Mouse (Mus musculus) heart, embryonic 11.5 days (tissue): ENCODE data around the gene Atg7. TPM values are rescaled to one million over a fixed set of nuclear protein-coding genes. Genes with fewer than 3 reads are reported as not detected.
A peak's percentile ranks its signal among the peaks of the same experiment; 100 is the strongest.

Experiments used
- ATAC-seq: fragments of 200-750 bp; cut with Nextera tagmentation; replicated peaks from 2 replicates; pipeline ENCODE4 v1.8.0; 2017; ENCODE audit warnings: moderate library complexity; ENCODE audit not compliant: insufficient number of reproducible peaks, low FRiP score, low TSS enrichment
- H3K27ac ChIP-seq: fragments of 300-500 bp; sonication (generic); 2 replicates; pipeline ENCODE4 v1.5.1; 2014; ENCODE audit warnings: mild to moderate bottlenecking, low read depth, low read length
- H3K27me3 ChIP-seq: fragments of 300-500 bp; sonication (generic); 2 replicates; pipeline ENCODE4 v1.6.1; 2014; ENCODE audit warnings: mild to moderate bottlenecking, low read length, mixed read lengths; ENCODE audit not compliant: control insufficient read depth, insufficient read depth
- H3K36me3 ChIP-seq: fragments of 300-500 bp; sonication (generic); 2 replicates; pipeline ENCODE4 v1.6.1; 2014; ENCODE audit warnings: mild to moderate bottlenecking, low read length, moderate library complexity, mixed read lengths; ENCODE audit not compliant: control insufficient read depth, insufficient read depth
- H3K4me1 ChIP-seq: fragments of 300-500 bp; sonication (generic); 2 replicates; pipeline ENCODE4 v1.6.1; 2014; ENCODE audit warnings: low read length; ENCODE audit not compliant: control insufficient read depth, insufficient read depth
- H3K4me2 ChIP-seq: fragments of 300-500 bp; sonication (generic); 2 replicates; pipeline ENCODE4 v1.6.1; 2014; ENCODE audit warnings: mild to moderate bottlenecking, moderate library complexity
- H3K4me3 ChIP-seq: fragments of 300-500 bp; sonication (generic); 2 replicates; pipeline ENCODE4 v1.5.1; 2014; ENCODE audit warnings: low read depth, low read length
- H3K9ac ChIP-seq: fragments of 300-500 bp; sonication (generic); 2 replicates; pipeline ENCODE4 v1.6.1; 2014; ENCODE audit warnings: mild to moderate bottlenecking, low read depth, low read length, moderate library complexity
- H3K9me3 ChIP-seq: fragments of 300-500 bp; sonication (generic); replicated peaks from 2 replicates; pipeline ENCODE4 v1.6.1; 2016; ENCODE audit warnings: low read length; ENCODE audit not compliant: control insufficient read depth
- WGBS: fragments of 180-500 bp; shearing (Covaris S2); extraction: QIAGEN DNeasy Blood & Tissue Kit; methylation state at CpG from one replicate; pipeline ENCODE4 v1.1.7; 2014; ENCODE audit not compliant: insufficient replicate concordance; 5-methylcytosine and 5-hydroxymethylcytosine counted together
- polyA plus RNA-seq: library from polyadenylated mRNA; unstranded; fragments of >200 nt; fragmentation: Nextera tagmentation; extraction: Ambion mirVana; gene quantifications from 2 replicates; pipeline ENCODE4 v1.2.1, GENCODE M21; 2014

Atg7 gene
- polyA plus RNA-seq, 1 experiment from 2014 or later, result 16.9 TPM

DNA sequence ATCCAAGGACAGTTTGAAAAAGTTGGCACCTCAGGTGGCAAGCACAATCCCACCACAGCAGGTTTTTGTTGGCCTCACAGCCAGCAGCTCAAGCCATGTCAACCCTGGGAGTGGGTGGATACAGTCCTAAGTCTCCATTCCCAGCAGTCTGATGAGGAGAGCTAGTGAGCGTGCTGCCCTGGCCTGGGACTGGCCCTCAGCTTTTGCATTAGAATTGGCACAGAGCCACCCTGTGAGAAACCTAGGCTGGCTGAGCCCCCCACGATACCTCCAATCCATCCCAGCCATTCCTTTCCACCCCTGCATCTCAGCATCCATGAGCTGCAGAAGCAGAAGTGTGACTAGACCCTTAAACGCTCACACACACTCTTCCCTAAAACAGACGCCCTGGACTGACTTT, 259.0 kb downstream of the Atg7 start:
- Histone ChIP-seq H3K9me3 (no peaks in the 10 kb centered on the region), H3K27ac (peak overlapping the region; percentile 90), H3K4me1 (peaks cover 85% of the 10 kb centered on the region), H3K36me3 (no peaks in the 10 kb centered on the region), H3K9ac (0 out of 2 replicates have a peak overlapping the region, but pooled peaks have one; percentile 49), H3K4me2 (peak overlapping the region; percentile 63), H3K4me3 (peak overlapping the region; percentile 19), H3K27me3 (no peaks in the 10 kb centered on the region)
- ATAC-seq, result no peak; the same call in 1 of the 2 replicates
- 12% methylated on average over 4 of the region's 4 CpGs for WGBS

DNA sequence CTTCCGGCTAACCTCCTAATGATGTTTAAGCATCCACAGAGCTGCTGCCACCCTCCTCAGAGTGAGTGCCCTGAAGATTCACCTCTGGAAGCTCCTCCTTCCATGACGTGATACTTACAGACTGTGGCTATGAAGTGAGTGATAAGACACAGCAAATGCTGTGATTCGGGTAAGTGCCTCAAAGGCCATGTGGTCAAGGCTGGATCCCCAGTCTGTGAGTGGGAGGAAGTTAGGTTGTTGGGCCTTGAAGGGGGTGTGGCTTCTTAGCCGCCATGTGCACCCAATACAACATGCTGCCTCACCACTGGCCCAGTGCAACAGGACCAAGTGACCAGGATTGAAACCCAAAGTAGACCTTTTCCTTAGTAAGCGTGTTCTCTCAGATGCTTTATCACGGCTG, 261.3 kb downstream of the Atg7 start:
- WGBS, result 53% methylated on average over 6 of the region's 6 CpGs
- no peak overlapping the region for H3K4me3 ChIP-seq
- no peaks in the 10 kb centered on the region for H3K27me3 ChIP-seq
- H3K9ac ChIP-seq, result no peak overlapping the region
- peaks cover 87% of the 10 kb centered on the region for H3K4me1 ChIP-seq
- ATAC-seq, result no peak
- no peaks in the 10 kb centered on the region for H3K9me3 ChIP-seq
- no peak overlapping the region for H3K4me2 ChIP-seq
- no peak overlapping the region for H3K27ac ChIP-seq
- H3K36me3 ChIP-seq, result no peaks in the 10 kb centered on the region

GRCm38 (mm10) chr6:114904818-114905217, 261.9 kb downstream of the Atg7 start:
- Histone ChIP-seq H3K4me3 (no peak overlapping the region), H3K36me3 (no peaks in the 10 kb centered on the region), H3K9me3 (no peaks in the 10 kb centered on the region), H3K4me2 (no peak overlapping the region), H3K9ac (no peak overlapping the region), H3K4me1 (peaks cover 81% of the 10 kb centered on the region), H3K27me3 (no peaks in the 10 kb centered on the region), H3K27ac (no peak overlapping the region)
- 82% methylated on average over 3 of the region's 3 CpGs for WGBS
- ATAC-seq, result no peak

DNA sequence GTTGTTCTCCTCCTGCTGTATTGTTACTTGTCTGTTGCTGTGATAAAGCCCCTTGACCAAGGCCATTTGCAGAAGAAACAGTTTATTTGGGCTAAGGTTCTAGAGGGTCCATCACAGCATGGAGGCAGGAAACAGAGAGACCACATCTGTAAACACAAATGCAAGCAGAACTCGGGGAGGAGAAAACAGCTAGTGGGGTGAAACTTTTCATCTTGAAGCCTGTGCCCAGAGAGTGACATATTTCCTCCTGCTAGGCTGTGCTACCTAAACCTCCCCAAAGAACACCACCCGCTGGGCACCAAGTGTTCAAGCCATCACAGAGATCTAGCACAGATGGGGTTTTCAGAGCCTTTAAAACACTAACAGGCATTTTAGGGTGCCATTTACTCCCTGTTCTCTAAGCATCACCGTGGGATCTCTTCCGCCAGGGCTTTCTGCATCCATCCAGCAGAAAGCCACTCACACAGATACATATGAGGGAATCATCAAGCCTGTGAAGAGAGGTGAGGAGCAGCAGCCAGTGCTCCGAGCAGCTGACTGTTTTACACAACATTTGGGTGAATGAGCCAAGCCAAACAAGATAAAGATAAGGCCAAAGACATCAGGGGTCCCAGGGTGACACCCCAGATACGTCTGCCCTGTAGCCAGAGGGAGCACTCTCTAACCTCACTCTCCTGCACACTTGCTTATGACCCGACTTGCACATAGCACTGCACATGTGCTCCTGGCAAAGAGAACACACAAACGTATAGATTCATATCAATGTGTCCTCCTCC, 262.5 kb downstream of the Atg7 start:
- Histone ChIP-seq H3K27ac (no peak overlapping the region), H3K36me3 (no peaks in the 10 kb centered on the region), H3K27me3 (no peaks in the 10 kb centered on the region), H3K9me3 (no peaks in the 10 kb centered on the region), H3K4me1 (peaks cover 75% of the 10 kb centered on the region), H3K9ac (no peak overlapping the region), H3K4me2 (no peak overlapping the region), H3K4me3 (no peak overlapping the region)
- WGBS, result 55% methylated on average over 8 of the region's 8 CpGs
- no peak for ATAC-seq

DNA sequence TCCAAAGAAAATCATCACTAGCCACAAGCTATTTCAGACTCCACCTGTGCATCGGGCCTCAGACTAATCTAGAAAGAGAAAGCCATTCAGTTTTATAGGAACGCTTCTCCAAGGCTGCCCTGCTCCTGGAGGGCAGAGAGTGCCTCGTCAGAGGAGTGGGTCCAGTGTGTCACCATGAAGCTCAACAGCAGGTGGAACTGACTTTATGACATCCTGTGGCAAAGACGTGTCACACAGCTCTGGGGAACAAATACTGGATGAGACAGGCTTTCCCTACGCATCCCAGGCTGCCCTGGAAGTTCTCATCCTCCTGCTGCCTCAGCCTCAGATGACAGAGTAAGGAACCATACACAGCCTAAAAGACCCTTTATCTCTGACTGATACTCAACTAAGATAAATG, 263.3 kb downstream of the Atg7 start:
- H3K9me3 ChIP-seq, result no peaks in the 10 kb centered on the region
- H3K36me3 ChIP-seq, result no peaks in the 10 kb centered on the region
- no peak overlapping the region for H3K4me3 ChIP-seq
- H3K9ac ChIP-seq, result no peak overlapping the region
- ATAC-seq, result no peak
- H3K4me1 ChIP-seq, result peaks cover 67% of the 10 kb centered on the region
- H3K27ac ChIP-seq, result no peak overlapping the region
- no peaks in the 10 kb centered on the region for H3K27me3 ChIP-seq
- H3K4me2 ChIP-seq, result no peak overlapping the region
- WGBS, result 50% methylated on average over 5 of the region's 5 CpGs

DNA sequence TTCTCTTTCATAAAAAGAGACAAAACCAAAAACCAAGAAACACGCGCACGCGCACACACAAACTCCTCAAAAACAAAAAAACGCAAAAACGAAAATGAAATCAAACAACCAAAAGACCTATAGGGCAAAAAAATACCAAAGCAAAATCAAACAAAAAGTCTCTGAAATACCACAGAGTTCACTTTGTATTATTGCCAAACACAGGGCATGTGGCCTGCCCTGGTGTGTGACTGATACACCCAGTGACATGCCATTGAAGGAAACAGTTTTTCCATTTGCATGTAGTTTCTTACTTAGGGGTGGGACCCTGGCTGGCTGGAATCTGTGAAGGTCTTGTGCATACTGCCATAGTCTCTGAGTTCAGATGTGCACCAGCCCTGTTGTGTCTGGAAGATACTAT, 264.6 kb downstream of the Atg7 start:
- Histone ChIP-seq H3K27me3 (no peaks in the 10 kb centered on the region), H3K4me3 (no peak overlapping the region), H3K9ac (no peak overlapping the region), H3K27ac (no peak overlapping the region), H3K9me3 (no peaks in the 10 kb centered on the region), H3K36me3 (no peaks in the 10 kb centered on the region), H3K4me2 (no peak overlapping the region), H3K4me1 (peaks cover 59% of the 10 kb centered on the region)
- no peak for ATAC-seq
- WGBS, result 91% methylated on average over 6 of the region's 6 CpGs

DNA sequence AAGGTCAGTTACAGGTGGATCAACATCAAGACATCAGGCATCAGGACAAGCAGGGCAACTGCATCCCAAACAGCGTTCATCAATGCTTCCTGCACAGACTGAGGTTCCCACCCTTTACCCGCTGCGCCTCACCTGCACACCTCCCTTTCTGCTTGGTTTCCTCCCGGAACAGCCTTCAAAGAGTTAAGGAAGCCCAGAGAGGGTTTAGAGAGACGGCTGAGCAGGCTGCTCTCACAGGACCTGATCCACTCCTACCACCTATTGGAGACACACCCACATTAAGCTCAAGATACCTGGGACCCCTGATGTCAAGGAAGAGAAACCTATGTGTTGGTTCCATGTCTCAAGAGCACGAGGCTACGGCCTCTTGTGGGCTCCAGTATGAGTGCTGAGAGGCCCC, 266.9 kb downstream of the Atg7 start:
- no peaks in the 10 kb centered on the region for H3K36me3 ChIP-seq
- H3K4me3 ChIP-seq, result no peak overlapping the region
- H3K27me3 ChIP-seq, result no peaks in the 10 kb centered on the region
- H3K27ac ChIP-seq, result no peak overlapping the region
- no peak for ATAC-seq
- H3K9me3 ChIP-seq, result no peaks in the 10 kb centered on the region
- WGBS, result 86% methylated on average over 7 of the region's 7 CpGs
- H3K9ac ChIP-seq, result no peak overlapping the region
- no peak overlapping the region for H3K4me2 ChIP-seq
- peaks cover 58% of the 10 kb centered on the region for H3K4me1 ChIP-seq
